Mouse (Mus musculus) G1E (cell line): ENCODE data around the gene Ptpn6.

ENCODE experiments used
- CTCF ChIP-seq: IDR thresholded peaks from 2 replicates; pipeline ENCODE4 v1.5.1; 2012; ENCODE audit warnings: low read depth, low read length, inconsistent platforms, mixed read lengths
- GATA2 ChIP-seq: IDR thresholded peaks from 2 replicates; pipeline ENCODE4 v1.6.1; 2012; ENCODE audit warnings: low read depth, low read length, inconsistent platforms, borderline replicate concordance
- POLR2AphosphoS5 ChIP-seq: IDR thresholded peaks from 2 replicates; pipeline ENCODE4 v1.6.1; 2012; ENCODE audit warnings: low read depth, low read length, inconsistent platforms; ENCODE audit not compliant: insufficient replicate concordance
- TAL1 ChIP-seq: conservative IDR thresholded peaks from 2 replicates; pipeline ENCODE4 v1.6.1; 2012; ENCODE audit warnings: low read depth, low read length, inconsistent platforms, mixed read lengths

DNA sequence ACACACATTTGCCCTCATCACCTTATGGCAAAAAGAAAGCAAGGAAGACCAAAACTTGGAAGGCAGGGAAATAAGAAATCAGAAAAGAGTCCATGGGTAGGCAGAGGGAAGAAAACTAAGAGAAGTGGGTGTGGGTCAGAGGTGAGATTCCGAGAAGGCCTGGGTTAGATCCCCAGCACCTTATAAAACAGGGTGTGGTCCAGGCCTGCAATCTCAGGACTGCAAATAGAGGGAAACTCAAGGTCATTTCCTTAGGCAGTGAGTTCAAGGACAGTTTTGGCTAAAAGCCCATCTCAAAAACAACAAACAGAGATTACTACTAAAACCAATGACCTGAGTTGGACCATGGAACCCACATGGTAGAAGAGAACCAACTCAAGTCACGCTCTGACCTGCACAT, 15.3 kb upstream of the Ptpn6 start:
- TF ChIP-seq CTCF = no peak
- TF ChIP-seq GATA2 = no peak
- no peak for TF ChIP-seq POLR2AphosphoS5
- TF ChIP-seq TAL1 = no peak
